Mouse (Mus musculus) c-Kit-positive CD71-negative TER-119-negative erythroid progenitor cells, embryonic 14.5 days (primary cell): ENCODE results near the gene Gast.
"Not testable (repeated sequence)": the region's sequence is repeated elsewhere in the genome, so short reads cannot be mapped to it uniquely, and the experiment has no call there.

Source experiments
- DNase-seq: peaks from one replicate; pipeline ENCODE4 v3.0.0-alpha.2; 2013; ENCODE audit warnings: low read depth

Gast gene

GRCm38 (mm10) chr11:100320701-100321410 lies 13.4 kb upstream of the Gast start:
- not testable (repeated sequence) for DNase-seq

- DNase-seq: not testable (repeated sequence)
Measured at GRCm38 (mm10) chr11:100321479-100322305, 12.5 kb upstream of the Gast start.

DNA sequence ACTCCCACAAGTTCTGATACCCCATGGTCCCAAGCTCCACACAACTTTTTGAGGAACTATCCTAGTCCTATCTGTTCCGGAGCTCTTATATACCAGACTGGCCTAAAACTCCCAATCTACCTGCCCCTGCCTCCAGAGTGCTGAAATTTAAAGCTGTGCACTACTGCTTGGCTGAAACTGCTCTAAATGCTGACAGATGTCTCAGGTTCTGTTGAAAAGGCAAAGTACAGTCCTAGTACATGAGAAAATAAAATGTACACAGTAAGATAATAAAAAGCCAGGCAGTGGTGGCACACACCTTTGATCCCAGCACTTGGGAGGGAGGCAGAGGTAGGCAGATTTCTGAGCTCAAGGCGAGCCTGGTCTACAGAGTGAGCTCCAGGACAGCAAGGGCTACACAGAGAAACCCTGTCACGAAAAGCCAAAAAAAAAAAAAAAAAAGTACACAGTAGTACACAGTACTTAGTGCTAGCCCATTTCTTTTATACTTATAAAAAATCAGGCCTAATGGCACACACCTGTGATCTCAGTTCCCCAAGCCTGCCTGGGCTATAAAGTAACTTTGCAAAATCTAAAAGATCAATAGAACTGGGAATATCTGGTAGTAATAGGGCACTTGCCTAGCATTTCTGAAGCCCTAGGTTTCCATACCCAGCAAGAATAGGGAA lies 11.5 kb upstream of the Gast start:
- no peak for DNase-seq

DNA sequence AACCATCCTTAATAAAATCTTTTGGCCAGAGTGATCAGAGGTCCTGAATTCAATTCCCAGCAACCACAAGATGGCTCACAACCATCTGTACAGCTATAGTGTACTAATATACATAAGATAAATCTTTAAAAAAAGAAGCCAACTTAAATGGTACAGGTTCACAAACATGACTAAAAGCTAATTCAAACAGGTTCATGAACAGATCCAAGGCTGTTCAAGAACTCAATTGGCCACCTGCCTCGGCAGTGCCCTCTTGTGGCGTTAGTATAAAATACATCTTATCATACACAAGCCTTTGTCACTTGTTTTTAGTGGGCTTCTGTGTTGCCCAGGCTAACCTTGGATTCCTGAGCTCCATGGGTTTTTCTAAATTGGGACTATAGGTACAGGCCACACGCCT lies 10.6 kb upstream of the Gast start:
- peak; percentile 93 for DNase-seq

- no peak for DNase-seq
Measured at GRCm38 (mm10) chr11:100325062-100325629, 9.1 kb upstream of the Gast start.

DNA sequence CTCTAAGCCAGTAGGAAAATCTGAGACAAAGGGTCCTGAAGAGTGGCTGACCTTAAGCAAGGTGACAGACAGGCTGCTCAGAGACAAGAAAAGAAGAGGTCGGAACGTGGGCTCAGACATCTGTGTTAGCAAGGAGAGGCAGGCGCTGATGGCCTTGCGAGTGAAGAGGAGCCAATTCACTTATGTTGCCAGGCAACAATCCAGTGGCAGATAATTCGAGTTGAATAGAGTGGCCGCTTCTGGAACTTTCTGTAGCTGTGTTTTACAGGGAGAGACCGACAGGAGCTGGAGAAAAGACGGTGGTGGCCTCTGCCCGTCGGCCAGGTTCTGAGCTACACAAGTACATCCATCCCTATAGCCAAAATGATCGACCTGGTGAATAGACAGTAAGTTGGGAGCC lies 6.9 kb upstream of the Gast start:
- no peak for DNase-seq

- DNase-seq: no peak
Measured at GRCm38 (mm10) chr11:100327761-100328160, 6.4 kb upstream of the Gast start.

GRCm38 (mm10) chr11:100330235-100330634 lies 4.0 kb upstream of the Gast start:
- DNase-seq: no peak

- not testable (repeated sequence) for DNase-seq
Measured at GRCm38 (mm10) chr11:100330816-100331375, 3.3 kb upstream of the Gast start.

DNA sequence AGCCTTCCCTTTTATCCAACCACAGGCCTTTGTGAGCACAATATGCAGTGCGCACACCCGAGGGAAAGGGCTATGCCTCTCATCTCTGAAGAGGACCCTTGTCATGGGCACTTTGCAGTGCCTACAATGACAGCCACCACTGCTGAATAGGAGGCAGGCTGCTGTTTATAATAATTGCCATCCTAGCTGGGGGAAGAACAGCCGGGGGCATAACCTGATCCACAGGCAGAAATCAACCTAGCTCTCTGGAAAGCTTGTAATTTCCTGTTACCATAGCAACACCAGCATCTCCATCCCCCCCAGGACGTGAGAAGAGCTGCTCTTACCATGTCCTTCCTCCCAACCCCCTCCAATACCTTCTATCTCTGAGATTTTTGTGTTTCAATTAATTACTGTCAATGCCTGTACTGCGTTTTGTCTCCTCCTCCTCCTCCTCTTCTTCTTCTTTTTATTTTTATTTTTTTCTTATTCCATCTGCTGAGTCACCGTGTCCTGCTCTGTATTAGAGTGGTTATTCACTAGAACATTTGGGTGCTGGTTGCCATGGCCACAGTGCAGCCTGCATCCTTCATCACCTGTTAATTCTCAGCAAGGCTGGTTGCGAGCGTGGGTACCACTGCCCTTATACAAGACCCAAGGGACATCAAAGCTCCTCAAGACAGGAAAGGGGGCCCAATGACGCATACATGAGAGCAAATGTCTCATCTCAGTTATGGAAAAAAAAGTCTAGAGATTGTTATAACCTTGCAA lies 1.3 kb upstream of the Gast start:
- no peak for DNase-seq

GRCm38 (mm10) chr11:100335731-100336130 lies 1.5 kb downstream of the Gast start:
- DNase-seq: no peak

- DNase-seq: no peak
Measured at GRCm38 (mm10) chr11:100344269-100344668, 10.1 kb downstream of the Gast start.

- no peak for DNase-seq
Measured at GRCm38 (mm10) chr11:100352076-100352857, 18.1 kb downstream of the Gast start.

- no peak for DNase-seq
Measured at GRCm38 (mm10) chr11:100355151-100355951, 21.1 kb downstream of the Gast start.

DNA sequence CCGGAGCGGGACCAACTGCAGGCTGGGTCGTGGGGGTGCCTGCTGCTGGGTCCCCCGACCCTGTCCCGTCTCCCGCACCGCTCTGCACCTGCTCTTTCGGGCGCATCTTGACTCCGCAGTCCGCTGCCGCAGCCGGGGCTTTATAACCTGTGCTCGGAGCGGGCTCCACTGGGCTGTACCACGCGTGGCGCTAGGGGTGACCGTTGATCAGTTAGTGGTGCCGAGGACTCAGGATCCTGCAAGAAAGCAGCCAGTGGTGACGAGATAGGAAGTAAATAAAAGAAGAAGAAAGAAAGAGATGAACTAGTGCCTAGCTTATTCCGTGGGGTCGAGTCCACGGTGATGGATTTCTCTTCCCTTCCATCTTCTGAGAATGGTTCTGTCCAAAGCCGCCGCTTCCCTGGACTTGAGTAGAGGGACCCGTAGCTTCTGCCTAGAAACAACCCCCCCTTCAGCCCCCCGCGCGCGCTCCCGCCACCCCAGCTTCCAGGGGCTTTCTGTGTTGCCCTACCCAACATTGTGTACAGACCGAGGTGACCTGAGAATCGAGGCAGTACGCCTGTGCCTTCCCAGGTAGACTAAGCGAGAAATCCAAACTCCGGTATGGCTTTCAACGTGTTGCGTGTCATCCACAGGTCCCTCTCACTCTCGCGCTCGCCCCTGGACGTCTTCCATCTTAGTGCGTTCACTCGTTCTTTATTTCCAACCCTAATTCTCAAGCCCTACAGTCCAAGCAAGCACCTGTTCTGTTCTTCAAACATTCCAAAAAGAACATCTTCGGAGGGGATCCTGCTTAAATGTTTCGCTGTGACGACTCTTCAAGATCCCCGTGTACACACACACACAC lies 22.0 kb downstream of the Gast start, which contains the start of gene Hap1:
Gene Hap1 (minus strand): TSS at position 157 of the 847 bp plus-strand sequence.
- DNase-seq: no peak

DNA sequence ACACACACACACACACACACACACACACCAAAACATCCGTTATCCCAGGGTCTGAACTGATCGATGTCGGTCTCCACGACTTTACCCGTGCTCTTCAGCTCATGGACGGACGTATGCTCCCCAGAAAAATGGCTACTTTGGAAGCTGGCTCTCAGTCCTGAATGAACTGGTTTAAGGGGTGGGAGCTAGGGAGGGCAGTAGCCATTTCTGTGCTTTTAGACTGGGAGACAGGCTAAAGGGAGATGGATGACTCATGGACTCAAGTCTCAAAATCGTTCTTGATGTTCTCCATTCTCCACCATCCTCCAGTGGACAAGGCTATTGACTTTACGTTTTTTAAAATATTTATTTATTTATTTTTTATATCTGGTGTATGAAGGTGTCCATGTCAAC lies 22.6 kb downstream of the Gast start:
- no peak for DNase-seq

GRCm38 (mm10) chr11:100357408-100357807 lies 23.2 kb downstream of the Gast start:
- DNase-seq: no peak

DNA sequence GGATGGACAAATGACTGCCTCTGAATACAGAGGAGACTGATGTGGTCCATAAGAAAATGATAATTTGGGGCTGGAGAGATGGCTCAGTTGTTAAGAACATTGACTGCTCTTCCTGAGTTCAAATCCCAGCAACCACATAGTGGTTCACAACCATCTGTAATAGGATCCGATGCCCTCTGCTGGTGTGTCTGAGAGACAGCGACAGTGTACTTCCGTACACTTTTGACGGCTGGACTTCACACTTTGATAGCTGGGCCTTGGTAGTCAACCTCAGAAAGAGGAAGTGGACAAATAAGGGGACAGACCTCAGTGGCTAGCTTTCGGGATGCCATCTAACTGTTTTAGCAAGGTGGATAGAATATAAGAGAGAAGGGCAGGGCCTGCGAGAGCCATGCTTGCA lies 26.0 kb downstream of the Gast start:
- no peak for DNase-seq

GRCm38 (mm10) chr11:100361059-100361458 lies 26.9 kb downstream of the Gast start:
- not testable (repeated sequence) for DNase-seq
